Mouse (Mus musculus) cerebellum, adult 11-12 months (tissue): ENCODE measurements around the gene Rnd1.
A peak's percentile ranks its signal among the peaks of the same experiment; 100 is the strongest.

ENCODE experiments used
- DNase-seq: peaks from one replicate; pipeline ENCODE4 v3.0.0; 2022

Gene Rnd1

GRCm38 (mm10) chr15:98676471-98676870 is 790 bp downstream of the Rnd1 start:
- DNase-seq = peak; percentile 73

- no peak for DNase-seq
Measured at GRCm38 (mm10) chr15:98675634-98676250, 1.5 kb downstream of the Rnd1 start.

GRCm38 (mm10) chr15:98674994-98675545 is 2.2 kb downstream of the Rnd1 start:
- no peak for DNase-seq

GRCm38 (mm10) chr15:98674284-98674993 is 2.8 kb downstream of the Rnd1 start:
- DNase-seq = no peak

GRCm38 (mm10) chr15:98673732-98674131 is 3.5 kb downstream of the Rnd1 start:
- no peak for DNase-seq

GRCm38 (mm10) chr15:98672592-98672991 is 4.7 kb downstream of the Rnd1 start:
- no peak for DNase-seq

GRCm38 (mm10) chr15:98664042-98664907 is 13.0 kb downstream of the Rnd1 start:
- DNase-seq = no peak

DNA sequence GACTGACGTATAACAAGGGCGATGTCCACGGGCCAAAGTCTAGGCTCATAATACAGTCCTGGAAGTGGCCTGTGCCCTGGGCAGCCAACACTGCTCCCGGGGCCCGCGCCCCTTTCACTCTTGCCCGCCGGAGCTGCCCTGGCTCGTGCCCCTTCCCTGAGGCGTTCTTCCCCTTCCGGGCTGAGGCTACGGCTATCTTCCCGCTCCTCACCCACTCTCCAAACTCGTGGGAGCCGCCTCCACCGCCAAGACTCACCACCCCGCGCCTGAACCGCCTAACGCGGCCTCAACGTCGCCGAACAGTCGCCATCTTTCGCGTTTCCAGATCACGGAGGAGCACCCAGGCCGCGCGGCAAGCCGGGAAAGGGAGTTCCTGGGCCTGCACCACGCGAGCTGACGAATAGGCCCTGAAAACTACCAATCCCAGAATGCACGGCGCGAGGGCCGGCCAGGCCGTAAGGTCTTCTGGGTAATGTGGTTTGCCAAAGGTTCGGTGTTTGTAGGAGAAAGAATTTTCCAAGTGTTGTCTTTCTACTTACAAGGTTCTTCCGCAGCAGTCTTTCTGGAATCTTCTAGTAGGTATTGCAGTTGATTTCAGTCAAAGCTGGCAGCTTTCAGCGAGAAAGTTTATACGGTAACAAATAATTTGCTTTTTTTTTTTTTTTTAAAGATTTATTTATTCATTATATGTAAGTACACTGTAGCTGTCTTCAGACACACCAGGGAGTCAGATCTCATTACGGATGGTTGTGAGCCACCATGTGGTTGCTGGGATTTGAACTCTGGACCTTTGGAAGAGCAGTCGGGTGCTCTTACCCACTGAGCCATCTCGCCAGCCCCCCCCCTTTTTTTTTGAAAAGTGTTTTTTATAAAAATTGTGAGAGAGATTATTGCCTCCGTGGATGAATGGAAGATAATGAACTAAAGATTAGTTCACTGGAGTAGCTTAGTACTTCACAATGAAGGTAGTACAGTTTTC is 14.4 kb downstream of the Rnd1 start, which contains the start of gene Ddx23:
Gene Ddx23, minus strand, starts transcription at position 328 of the 979 bp plus-strand sequence.
- peak; percentile 94 for DNase-seq

GRCm38 (mm10) chr15:98662198-98662566 is 15.1 kb downstream of the Rnd1 start:
- DNase-seq = no peak

- DNase-seq = no peak
Measured at GRCm38 (mm10) chr15:98656982-98657751, 20.1 kb downstream of the Rnd1 start.

DNA sequence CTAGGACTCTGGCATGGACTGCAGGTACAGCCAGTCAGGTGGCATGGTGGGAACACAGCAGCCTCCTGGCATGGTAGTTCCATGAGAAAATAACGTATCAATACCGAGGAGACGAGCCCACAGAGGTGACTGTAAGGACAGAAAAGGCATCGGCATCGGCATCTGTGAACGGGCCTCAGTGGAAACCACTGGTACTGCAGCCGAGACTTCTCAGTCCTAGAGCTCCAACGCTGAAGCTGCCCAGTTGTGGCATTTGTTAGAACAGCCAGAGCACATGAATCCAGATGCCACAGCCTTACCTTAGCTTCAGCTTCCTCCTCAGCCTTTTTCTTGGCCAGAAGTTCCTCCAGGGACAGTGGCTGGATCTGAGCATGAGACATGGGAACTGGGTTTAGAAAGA is 25.1 kb downstream of the Rnd1 start:
- no peak for DNase-seq

DNA sequence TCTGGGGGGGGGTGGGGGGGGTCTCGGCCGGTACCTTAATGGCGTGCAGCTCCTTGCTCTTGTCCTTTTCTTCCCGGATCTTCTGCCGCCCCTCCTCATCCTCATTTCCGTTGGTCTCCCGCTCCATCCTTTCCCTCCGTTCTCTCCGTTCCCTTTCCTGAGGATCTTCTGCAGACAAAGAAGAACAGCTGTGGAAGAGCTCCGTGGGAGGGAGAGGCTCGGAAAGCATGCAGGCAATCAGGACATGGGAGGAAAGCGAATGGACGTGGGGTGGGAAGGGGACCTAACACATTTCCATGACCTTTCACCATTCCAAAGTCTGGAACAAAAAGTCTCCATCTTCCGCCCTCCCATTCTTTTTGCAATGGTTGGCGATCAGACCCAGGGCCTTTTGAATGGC is 25.8 kb downstream of the Rnd1 start:
- DNase-seq = no peak

DNA sequence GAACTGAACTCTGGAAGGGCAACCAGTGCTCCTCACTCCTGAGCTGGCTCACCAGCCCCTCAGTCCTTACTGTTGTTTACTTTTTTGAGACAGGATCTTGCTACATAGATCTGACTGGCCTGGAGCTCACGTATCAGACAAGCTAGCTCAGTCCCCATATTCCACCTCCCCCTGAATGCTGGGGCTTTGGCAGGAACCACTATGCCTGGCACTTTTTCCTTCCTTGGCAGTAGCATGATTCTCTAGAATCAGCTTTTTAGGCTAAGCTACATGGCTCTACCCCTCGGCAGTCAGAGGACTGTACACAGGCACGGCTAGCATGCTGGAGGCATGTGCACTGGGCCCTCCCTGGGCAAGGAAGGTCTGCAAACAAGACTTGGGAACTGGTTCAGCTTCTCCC is 29.2 kb downstream of the Rnd1 start:
- no peak for DNase-seq

- DNase-seq = no peak
Measured at GRCm38 (mm10) chr15:98647308-98647707, 30.0 kb downstream of the Rnd1 start.

- DNase-seq = no peak
Measured at GRCm38 (mm10) chr15:98646737-98647136, 30.5 kb downstream of the Rnd1 start.

DNA sequence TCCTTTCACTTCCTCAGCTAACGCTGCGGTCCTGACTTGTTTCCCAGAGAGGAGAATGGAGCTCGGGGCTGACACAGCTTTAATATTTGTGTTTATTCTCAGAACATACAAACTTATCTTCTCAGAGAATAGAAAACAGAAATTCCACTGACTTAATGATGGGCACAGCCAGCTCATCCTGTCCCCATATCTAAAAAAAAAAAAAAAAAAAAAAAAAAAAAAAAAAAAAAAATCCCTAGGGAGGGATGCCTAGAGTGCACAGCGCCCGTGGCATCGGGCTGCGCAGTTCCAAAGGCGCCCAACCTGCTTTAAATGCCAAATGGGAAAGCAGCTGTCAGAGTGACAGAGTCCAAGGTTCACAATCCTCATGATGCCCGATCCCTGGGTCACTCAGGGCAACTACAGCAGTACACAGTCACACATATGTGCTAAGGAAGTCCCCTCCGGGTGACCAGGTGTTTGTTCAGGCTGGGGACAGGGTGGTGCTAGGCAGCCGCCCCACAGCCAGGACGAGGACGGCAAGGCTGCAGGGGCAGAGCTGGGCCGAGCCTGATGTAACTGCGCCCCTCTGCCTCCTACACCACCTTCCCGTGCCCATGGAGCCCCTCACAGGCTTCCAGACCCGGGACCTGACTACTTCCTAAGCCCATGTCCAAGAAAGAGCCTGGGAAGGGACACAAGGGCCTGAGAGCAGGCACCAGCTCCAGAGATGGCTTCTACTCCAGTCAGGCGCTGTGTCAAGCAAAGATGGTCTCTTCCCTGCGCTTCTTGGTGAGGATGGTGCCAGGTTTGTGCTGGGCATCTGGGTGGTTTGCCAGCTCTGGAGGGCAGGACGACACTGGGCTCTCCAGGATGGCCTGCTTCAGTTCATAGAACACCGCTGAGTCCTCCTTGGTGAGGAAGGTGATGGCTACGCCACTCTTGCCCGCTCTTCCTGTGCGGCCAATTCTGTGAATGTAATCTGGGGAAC is 31.9 kb downstream of the Rnd1 start:
- DNase-seq = no peak

DNA sequence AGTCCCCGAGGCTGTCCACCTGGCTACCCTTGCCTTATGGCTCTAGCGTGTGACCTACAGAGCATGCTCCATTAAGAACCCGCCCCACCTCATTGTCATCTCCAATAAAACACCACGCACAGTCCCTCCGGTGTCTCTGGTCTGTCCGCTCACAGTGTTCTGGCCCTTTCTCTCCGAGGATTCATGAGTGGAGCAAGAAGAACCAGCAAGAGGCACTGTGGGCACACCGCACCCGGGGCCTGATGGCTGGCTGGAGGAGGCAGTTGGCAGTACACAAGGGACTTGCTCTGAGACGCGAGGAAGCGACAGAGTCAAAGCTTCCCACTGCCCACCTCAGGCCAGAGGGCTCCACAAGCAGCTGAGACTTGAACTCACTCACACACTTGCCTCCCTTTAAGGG is 32.9 kb downstream of the Rnd1 start:
- no peak for DNase-seq

DNA sequence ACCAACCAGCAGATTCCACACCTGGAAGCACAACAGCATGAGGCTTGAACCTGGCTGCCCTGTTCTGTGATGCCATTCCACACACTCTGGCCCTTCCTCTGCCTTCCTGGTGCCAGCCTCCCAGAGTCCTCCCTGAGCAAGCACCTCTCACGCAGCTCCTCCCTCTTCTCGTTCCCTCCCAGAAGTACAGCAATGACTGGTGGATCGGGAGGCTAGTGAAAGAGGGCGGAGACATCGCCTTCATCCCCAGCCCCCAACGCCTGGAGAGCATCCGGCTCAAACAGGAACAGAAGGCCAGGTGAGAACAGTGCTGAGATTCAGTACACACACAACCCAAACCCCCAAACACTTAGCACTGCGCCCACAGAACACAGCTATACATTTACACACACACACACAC is 37.1 kb downstream of the Rnd1 start:
- no peak for DNase-seq

DNA sequence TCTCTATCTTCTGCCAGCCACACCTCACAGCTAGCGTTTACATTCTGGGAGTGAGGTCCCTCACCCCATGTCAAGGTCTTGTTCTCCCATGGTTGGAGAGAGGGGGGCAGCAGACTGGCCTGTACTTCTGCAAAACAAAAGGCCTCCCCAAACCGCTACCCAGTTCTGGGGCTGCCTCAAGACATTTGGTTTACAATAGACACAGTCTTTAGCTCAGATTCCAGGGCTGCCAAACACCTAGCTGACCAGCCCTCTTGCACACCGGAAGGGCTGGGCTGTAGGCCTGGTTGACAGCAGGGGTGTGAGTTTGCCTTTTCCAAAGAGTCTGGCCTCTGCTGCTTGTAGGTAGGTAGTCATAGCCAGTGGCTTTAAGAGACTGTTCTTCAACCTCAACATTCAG is 40.1 kb downstream of the Rnd1 start:
- no peak for DNase-seq

GRCm38 (mm10) chr15:98636517-98636916 is 40.7 kb downstream of the Rnd1 start:
- DNase-seq = no peak
